ENCODE assay signal across 28 mouse cellular contexts in genomic region chr6:115266791-115267190, GRCm38 (mm10). TPM values are rescaled to one million over a fixed set of nuclear protein-coding genes. Genes with fewer than 3 reads are reported as not detected.
"Had no signal": no experiment of that assay in that cellular context is flagged by ENCODE, and none has a peak within 500 bp of the region (broad histone marks: within the 10 kb centered on the region; RNA-seq: fewer than 3 reads in every experiment).

No protein-coding gene starts in this region.

- H3K4me1 ChIP-seq: liver, embryonic 13.5 days had no signal

- DNase-seq: left cerebral cortex, postnatal 4 days; liver, embryonic 13.5 days; lung, adult 2 months; thymus, adult 18-20 months; thymus, postnatal 36 days had no signal

- H3K27me3 ChIP-seq: liver, embryonic 13.5 days; midbrain, embryonic 12.5 days had no signal

- H3K36me3 ChIP-seq: liver, embryonic 13.5 days; midbrain, embryonic 12.5 days had no signal

- ATAC-seq: midbrain, embryonic 16.5 days had no signal

- H3K9me3 ChIP-seq: liver, embryonic 13.5 days; midbrain, embryonic 12.5 days had no signal

- H3K27ac ChIP-seq: kidney, postnatal 0 days; liver, embryonic 13.5 days; macrophage; midbrain, embryonic 12.5 days had no signal

- H3K4me2 ChIP-seq: liver, embryonic 13.5 days; midbrain, embryonic 12.5 days had no signal

- H3K9ac ChIP-seq: liver, embryonic 13.5 days; midbrain, embryonic 12.5 days had no signal

- H3K4me3 ChIP-seq: liver, embryonic 13.5 days; midbrain, embryonic 12.5 days had no signal

RNA-seq across cellular contexts. Expression of gene Timp4, which starts 14.8 kb away (rescaled TPM):
- total RNA-seq: liver, adult 2 months; monocyte, adult 5-6 weeks had no signal
- polyA plus RNA-seq: liver, adult 2 months; liver, embryonic 16.5 days; macrophage had no signal

RNA-seq across cellular contexts. Expression of gene Gm17482, which starts 39.6 kb away (rescaled TPM):
- total RNA-seq: layer of hippocampus, postnatal 14 days; left cerebral cortex, adult 8-10 months; left cerebral cortex, postnatal 14 days; left cerebral cortex, postnatal 4 days; liver, adult 2 months; megakaryocyte, adult 5-6 weeks; monocyte, adult 5-6 weeks had no signal
- polyA plus RNA-seq: kidney, adult 2 months; kidney, embryonic 14.5 days; kidney, postnatal 0 days; large intestine, adult 2 months; limb, embryonic 14.5 days; liver, adult 2 months; liver, embryonic 13.5 days; liver, embryonic 16.5 days; lung, adult 2 months; lung, embryonic 16.5 days; macrophage; midbrain, embryonic 12.5 days; midbrain, embryonic 16.5 days; neural tube, embryonic 11.5 days; neural tube, embryonic 14.5 days; small intestine, adult 2 months; spleen, adult 2 months; stomach, embryonic 16.5 days; testis, adult 2 months; urinary bladder, adult 2 months had no signal
